Mouse (Mus musculus) adrenal gland, postnatal 36 days (tissue): Measurements from ENCODE around the gene Dchs2. TPM values are rescaled to one million over a fixed set of nuclear protein-coding genes. Genes with fewer than 3 reads are reported as not detected.

ENCODE experiments used
- DNase-seq, 2 experiments: peaks; one replicate each; pipeline ENCODE4 v3.0.0; 2021; ENCODE audit warnings: mixed read lengths in 1 of 2
- total RNA-seq, 2 experiments: library from RNA; stranded (reverse); gene quantifications; 2 replicates each; pipeline ENCODE4 v1.2.3; 2021

The Dchs2 gene
- total RNA-seq, 2 experiments from 2014 or later: 0.46 to 0.73 TPM

DNA sequence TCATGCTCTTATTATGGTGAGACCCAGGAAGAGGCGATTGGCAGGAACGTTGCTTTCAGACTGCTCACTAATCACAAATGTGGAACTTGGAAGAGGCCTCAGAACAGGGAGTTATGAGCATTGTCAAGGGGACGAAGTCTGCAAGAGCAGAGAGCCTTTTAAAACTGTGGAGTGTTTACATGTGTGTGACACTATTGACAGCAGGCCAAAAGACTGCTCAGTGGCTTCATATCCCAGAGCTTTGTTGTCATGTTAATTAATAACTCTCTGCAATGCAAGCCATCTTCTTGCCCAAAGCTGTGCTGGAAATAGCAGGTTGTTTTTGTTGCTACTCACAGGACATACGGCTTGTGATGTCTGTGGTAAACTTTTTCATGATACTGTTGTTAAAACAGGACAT lies 27.9 kb downstream of the Dchs2 start:
- no peak for DNase-seq

GRCm38 (mm10) chr3:83156165-83156564 lies 28.4 kb downstream of the Dchs2 start:
- no peak for DNase-seq

- DNase-seq: no peak
Measured at GRCm38 (mm10) chr3:83161542-83162231, 33.9 kb downstream of the Dchs2 start.

- DNase-seq: peak; percentile 29 to 32
Measured at GRCm38 (mm10) chr3:83163676-83164075, 35.9 kb downstream of the Dchs2 start.

DNA sequence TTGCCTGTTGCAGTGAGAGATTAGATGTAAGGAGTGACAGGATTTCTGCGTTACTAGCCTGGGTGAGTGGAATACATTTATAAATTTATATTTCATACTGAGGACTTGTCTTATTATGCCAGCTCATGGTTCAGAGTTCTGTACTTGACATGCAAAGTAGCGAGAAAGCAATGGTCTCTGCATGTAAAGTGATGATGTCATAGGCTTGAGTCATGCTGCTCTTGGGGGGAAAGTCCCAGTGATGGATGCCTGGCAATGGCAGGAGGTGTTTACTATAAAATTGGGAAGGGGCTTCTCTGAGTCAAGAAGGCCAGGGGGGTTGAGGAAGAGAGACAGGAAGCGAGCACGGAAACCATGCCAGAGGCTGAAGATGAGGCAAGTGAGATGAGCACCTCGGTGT lies 57.8 kb downstream of the Dchs2 start:
- DNase-seq: no peak

- DNase-seq: no peak
Measured at GRCm38 (mm10) chr3:83191271-83191670, 63.5 kb downstream of the Dchs2 start.

- no peak for DNase-seq
Measured at GRCm38 (mm10) chr3:83192401-83192800, 64.7 kb downstream of the Dchs2 start.

- peak; percentile 26 to 55 for DNase-seq
Measured at GRCm38 (mm10) chr3:83194911-83195310, 67.2 kb downstream of the Dchs2 start.

DNA sequence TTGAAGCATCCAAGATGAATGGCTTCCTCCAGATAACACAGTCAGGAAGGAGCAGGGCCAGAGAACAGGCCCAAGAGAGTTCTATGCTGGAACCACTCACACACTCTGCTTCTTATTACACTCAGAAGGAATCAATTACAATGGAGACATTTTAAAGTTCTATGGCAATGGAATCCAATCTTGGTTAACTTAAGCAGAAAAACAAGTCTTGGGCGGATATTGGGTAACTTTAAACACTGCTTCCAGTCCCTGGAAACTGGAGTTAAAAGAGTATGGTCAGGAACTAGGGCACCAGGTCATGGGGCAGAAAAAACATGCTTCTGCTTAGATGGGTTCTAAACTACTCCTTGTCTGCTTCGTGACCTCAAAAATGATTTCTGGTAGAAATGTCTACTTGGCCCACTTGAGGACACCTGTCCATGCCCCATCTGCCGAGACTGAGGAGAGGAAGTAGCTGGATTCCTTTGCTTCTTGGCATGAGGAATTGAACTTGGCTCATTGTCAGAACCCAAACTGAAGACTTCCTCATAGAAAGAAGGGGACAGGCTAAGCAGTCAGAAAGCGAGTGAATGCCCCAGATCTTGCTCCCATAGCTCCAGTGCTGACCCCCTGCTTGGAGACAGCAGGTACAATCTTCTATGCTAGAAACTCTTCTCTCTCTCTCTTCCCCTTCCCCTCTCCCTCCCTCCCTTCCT lies 73.7 kb downstream of the Dchs2 start:
- DNase-seq: no peak

GRCm38 (mm10) chr3:83205073-83205668 lies 77.4 kb downstream of the Dchs2 start:
- DNase-seq: no peak

DNA sequence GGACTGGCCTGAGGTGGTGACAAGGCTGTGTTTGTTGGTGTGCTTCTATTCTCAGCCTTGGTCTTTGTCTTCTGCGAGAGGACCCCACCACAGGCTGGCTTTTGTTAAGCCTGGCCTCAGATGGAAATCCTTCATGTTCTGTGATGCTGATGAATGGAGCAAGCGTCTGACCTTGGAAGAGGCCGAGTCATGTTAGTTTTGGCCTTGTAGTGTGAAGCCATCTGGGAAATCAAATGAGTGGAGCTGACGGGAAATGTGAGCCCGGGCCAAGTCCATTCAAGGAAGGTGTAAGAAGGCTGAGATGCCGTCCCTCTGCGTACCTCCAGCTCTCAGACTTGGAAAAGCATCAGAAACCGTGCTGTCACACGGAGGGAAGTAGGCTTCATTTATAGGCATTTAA lies 81.9 kb downstream of the Dchs2 start:
- DNase-seq: peak; percentile 72

GRCm38 (mm10) chr3:83210210-83210609 lies 82.5 kb downstream of the Dchs2 start:
- DNase-seq: no peak

DNA sequence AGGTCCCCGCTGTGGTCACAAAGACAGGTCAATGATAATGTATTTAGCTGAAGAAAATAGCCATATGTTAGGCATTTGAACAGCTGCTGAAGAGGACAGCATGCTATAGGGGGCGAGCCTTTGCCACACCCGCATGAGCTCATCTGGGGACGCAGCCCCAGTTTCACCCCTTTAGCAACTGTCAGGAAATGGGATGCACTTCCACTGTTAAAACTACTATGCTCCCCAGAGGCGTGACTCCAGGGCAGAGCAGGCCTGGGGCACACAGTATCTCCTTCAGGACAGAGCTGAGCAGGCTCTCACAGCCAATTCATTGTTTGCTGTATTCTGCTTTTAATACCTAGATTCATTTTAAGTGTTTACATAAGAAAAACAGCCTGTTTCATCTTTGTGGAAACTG lies 84.2 kb downstream of the Dchs2 start:
- DNase-seq: no peak

- no peak for DNase-seq
Measured at GRCm38 (mm10) chr3:83212578-83212977, 84.8 kb downstream of the Dchs2 start.

DNA sequence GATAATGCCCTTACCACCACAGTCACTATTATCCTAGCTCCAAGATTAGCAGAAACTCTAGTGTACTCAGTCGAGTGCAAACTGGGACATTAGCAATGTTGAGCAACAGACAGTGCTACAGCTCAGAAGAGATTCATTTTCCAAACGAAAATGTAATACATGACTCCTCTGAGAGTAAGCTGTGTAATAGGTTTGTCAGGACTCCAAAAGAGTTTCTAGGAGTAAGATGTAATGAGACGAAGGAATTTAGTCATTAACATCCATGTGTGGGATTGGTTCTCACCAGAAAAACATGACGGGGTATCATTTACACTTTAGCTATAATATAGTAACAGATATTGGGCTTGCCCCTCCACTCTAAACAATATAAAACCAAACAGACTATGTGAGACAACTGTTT lies 90.3 kb downstream of the Dchs2 start:
- no peak for DNase-seq

DNA sequence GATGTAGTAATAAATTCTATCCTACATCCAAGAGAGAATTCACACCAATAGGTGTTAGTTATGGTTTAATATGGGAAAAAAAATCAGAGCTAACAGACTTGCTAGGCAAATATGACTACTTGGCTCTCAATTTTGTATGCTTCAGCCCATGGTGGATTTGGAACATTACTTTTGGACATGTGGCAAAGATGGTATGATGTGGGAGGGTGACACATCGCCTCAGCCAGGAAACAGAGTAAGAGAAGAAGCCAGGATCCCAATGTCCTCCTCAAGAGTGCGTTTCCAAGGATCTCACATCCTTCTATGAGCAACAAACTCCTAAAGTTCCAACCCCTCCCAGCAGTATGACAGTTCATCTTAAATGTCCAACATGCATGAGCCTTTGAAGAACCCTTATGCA lies 92.4 kb downstream of the Dchs2 start:
- no peak for DNase-seq

GRCm38 (mm10) chr3:83222125-83222524 lies 94.4 kb downstream of the Dchs2 start:
- peak; percentile 44 to 64 for DNase-seq

- DNase-seq: no peak
Measured at GRCm38 (mm10) chr3:83228383-83228782, 100.6 kb downstream of the Dchs2 start.

GRCm38 (mm10) chr3:83230326-83230725 lies 102.6 kb downstream of the Dchs2 start:
- no peak for DNase-seq

- peak; percentile 23 to 33 for DNase-seq
Measured at GRCm38 (mm10) chr3:83234457-83234856, 106.7 kb downstream of the Dchs2 start.

DNA sequence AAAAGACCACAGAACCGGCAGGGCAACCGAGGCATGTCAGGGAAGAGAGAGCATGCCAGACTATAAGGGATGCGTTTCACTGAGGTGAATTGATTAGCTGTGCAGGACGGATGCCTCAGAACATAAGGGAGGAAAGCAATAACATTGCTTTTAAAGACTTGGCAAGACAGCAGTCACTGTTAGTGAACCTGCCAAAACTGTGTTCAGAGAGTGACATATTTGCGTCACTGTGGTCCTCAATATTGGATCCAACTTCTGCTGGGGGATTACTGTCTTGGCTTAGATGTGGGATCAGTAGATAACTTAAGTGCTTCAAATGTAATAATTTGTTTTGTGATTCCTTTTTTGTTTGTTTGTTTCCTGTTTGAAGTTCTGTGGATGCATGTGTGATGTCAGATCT lies 107.3 kb downstream of the Dchs2 start:
- no peak for DNase-seq

DNA sequence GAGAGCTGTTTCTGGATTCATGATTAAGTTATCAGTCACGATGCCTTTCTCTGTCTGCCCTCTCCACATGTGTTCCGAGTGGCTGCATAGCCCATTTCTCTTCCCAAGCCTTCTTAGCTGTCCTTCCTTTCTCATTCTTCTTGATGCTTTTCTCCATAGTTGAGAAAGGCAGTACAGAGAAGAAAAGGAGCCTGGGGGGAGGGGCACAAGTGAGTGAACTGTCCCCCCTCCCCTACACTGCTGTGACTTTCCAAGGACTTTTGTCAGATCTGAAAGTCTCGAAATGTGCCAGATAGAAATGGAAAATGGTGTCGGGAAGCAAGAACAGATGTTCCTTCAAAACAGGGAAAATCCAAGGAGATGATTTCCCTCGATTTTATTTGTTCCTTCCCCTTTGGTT lies 118.8 kb downstream of the Dchs2 start:
- no peak for DNase-seq

- DNase-seq: peak; percentile 28
Measured at GRCm38 (mm10) chr3:83250001-83250545, 122.3 kb downstream of the Dchs2 start.
